Mouse (Mus musculus): Measurements from ENCODE around the gene Rab27a. TPM values are rescaled to one million over a fixed set of nuclear protein-coding genes. Genes with fewer than 3 reads are reported as not detected.

The Rab27a gene
- total and polyA plus RNA-seq, 2 experiments from 2014 or later, result 1.7 to 4.0 TPM

DNA sequence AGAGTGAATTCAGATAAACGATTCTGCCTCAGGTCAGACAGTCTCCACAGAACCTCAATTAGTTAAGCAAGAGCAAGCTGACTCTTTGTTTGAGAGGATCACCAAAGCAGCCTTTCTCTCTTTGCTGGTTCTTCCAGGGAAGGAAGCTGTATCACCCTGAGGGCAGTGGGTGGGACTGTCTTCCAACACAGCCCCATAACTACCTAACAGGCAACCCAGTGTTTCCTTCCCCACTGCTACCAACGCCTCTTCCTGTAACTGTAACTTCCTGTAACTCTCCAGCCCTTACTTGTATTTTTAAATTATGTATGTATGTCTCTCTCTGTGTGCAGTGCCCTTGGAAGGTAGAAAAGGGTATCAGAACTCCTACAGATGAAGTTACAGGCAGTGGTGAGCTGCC, 82.8 kb downstream of the Rab27a start:
- TF ChIP-seq EP300 (IDR thresholded peaks at IDR 0.05; ENCODE audit: low read depth) (no peak), CTCF (IDR thresholded peaks at IDR 0.05; ENCODE audit: low read depth) (no peak)
- DNase-seq (ENCODE audit: low spot score), result no peak
- Histone ChIP-seq H3K9ac (replicated peaks; ENCODE audit: low read depth, low read length) (no peak overlapping the region), H3K9me3 (replicated peaks; ENCODE audit: control insufficient read depth, low read length) (no peaks in the 10 kb centered on the region), H3K27ac (ENCODE audit: low read depth) (no peak overlapping the region), H3K36me3 (replicated peaks; ENCODE audit: control insufficient read depth, insufficient read depth, low read length) (peaks cover 60% of the 10 kb centered on the region), H3K4me3 (ENCODE audit: low read depth, low read length) (no peak overlapping the region), H3K4me2 (ENCODE audit: low read depth, low read length) (no peak overlapping the region), H3K27me3 (ENCODE audit: control insufficient read depth, insufficient read depth, low read length) (no peaks in the 10 kb centered on the region), H3K4me1 (ENCODE audit: control insufficient read depth, insufficient read depth) (no peaks in the 10 kb centered on the region)
- ATAC-seq (ENCODE audit: insufficient read depth, low read depth), result no peak
- WGBS, result 70% methylated on average over 2 of the region's 2 CpGs

DNA sequence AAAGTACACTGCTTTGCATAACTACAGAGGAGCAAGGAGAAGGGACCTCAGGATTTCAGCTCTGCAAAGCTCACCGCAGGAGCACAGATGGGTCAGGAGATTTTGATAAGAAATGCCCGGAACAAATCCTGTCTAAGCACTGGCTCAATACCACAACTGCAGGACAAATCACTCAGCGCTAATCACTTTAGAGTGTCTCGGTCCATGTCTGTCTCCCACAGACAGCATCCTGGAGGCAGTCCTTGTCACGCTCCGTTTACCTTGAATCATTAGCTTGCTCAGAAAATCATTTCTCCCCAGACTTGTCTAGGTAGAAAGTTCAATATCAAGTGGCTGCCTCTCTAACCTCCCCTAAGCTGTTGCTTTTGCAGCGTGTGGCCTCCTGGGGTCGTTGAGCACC, 85.2 kb downstream of the Rab27a start:
- no peak overlapping the region for H3K27ac ChIP-seq (ENCODE audit: low read depth)
- WGBS, result 78% methylated on average over 8 of the region's 8 CpGs
- DNase-seq (ENCODE audit: low spot score) (no peak), ATAC-seq (ENCODE audit: insufficient read depth, low read depth) (no peak)
- H3K4me3 ChIP-seq (ENCODE audit: low read depth, low read length), result no peak overlapping the region
- H3K4me1 ChIP-seq (ENCODE audit: control insufficient read depth, insufficient read depth), result no peaks in the 10 kb centered on the region
- no peak overlapping the region for H3K9ac ChIP-seq (replicated peaks; ENCODE audit: low read depth, low read length)
- no peak for TF ChIP-seq CTCF (IDR thresholded peaks at IDR 0.05; ENCODE audit: low read depth)
- no peak for TF ChIP-seq EP300 (IDR thresholded peaks at IDR 0.05; ENCODE audit: low read depth)
- H3K4me2 ChIP-seq (ENCODE audit: low read depth, low read length), result no peak overlapping the region
- peaks cover 43% of the 10 kb centered on the region for H3K36me3 ChIP-seq (replicated peaks; ENCODE audit: control insufficient read depth, insufficient read depth, low read length)
- H3K27me3 ChIP-seq (ENCODE audit: control insufficient read depth, insufficient read depth, low read length), result no peaks in the 10 kb centered on the region
- no peaks in the 10 kb centered on the region for H3K9me3 ChIP-seq (replicated peaks; ENCODE audit: control insufficient read depth, low read length)

DNA sequence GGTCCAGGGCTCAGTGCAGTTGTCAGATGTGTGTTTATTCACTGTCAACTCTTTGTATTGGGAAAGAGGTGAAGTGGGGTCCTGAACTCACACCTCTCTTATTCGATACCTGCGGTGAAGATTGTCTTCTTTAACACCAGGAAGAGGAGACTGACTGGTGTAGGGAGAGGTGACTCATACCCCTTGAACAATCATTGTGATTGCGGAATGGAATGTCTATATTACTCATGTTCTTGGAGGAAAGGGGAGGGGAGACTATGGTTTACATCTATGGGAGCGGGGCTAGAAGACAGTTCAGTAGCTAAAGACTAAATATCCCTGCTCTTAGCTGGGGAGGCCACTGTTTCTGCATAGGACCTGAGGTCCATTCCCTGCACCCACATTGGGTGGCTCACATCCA, 85.9 kb downstream of the Rab27a start:
- ATAC-seq (ENCODE audit: insufficient read depth, low read depth) (no peak), DNase-seq (ENCODE audit: low spot score) (no peak)
- Histone ChIP-seq H3K27me3 (ENCODE audit: control insufficient read depth, insufficient read depth, low read length) (no peaks in the 10 kb centered on the region), H3K36me3 (replicated peaks; ENCODE audit: control insufficient read depth, insufficient read depth, low read length) (peaks cover 37% of the 10 kb centered on the region), H3K4me2 (ENCODE audit: low read depth, low read length) (no peak overlapping the region), H3K27ac (ENCODE audit: low read depth) (no peak overlapping the region), H3K4me3 (ENCODE audit: low read depth, low read length) (no peak overlapping the region), H3K9me3 (replicated peaks; ENCODE audit: control insufficient read depth, low read length) (no peaks in the 10 kb centered on the region), H3K9ac (replicated peaks; ENCODE audit: low read depth, low read length) (no peak overlapping the region), H3K4me1 (ENCODE audit: control insufficient read depth, insufficient read depth) (no peaks in the 10 kb centered on the region)
- WGBS, result 84% methylated on average over 4 of the region's 4 CpGs
- no peak for TF ChIP-seq EP300 (IDR thresholded peaks at IDR 0.05; ENCODE audit: low read depth)
- TF ChIP-seq CTCF (IDR thresholded peaks at IDR 0.05; ENCODE audit: low read depth), result no peak

DNA sequence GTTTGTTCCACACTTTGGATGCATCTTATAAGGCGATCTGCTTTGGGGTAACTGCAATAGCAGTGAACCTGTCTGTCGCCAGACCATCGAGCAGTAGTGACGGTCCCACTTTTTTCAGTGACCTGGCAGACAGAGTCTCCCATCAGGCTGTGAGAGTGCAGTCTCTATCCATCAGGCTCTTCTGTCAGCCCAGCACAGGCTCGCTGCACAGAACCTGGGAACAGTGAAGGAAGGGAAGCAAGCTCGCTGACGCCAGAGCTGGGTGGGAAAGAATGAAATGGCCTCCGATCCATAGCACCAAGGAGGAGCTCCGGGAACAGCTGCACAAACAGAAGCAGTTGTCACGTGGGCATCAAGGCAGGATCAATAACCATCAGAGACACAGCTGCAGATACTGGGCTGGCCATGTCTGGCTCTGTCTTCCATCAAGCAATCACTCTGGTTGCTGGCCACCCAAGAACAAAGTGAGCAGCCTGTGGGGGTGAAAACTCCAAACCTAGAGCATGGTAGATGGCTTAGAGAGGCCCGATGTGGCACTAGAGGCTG, 92.8 kb downstream of the Rab27a start:
- 62% methylated on average over 11 of the region's 11 CpGs for WGBS
- Histone ChIP-seq H3K27ac (ENCODE audit: low read depth) (no peak overlapping the region), H3K36me3 (replicated peaks; ENCODE audit: control insufficient read depth, insufficient read depth, low read length) (no peaks in the 10 kb centered on the region), H3K4me3 (ENCODE audit: low read depth, low read length) (no peak overlapping the region), H3K27me3 (ENCODE audit: control insufficient read depth, insufficient read depth, low read length) (no peaks in the 10 kb centered on the region), H3K9ac (replicated peaks; ENCODE audit: low read depth, low read length) (no peak overlapping the region), H3K4me1 (ENCODE audit: control insufficient read depth, insufficient read depth) (no peaks in the 10 kb centered on the region), H3K9me3 (replicated peaks; ENCODE audit: control insufficient read depth, low read length) (no peaks in the 10 kb centered on the region), H3K4me2 (ENCODE audit: low read depth, low read length) (no peak overlapping the region)
- DNase-seq (ENCODE audit: low spot score) (no peak), ATAC-seq (ENCODE audit: insufficient read depth, low read depth) (no peak)
- TF ChIP-seq CTCF (IDR thresholded peaks at IDR 0.05; ENCODE audit: low read depth), result no peak
- TF ChIP-seq EP300 (IDR thresholded peaks at IDR 0.05; ENCODE audit: low read depth), result no peak

Small RNAs within 50 kb of the gene (microRNA-seq; reads per million reads assigned to microRNA genes)
- not detected for gene Gm27353

Other genes starting within 250 kb of the Rab27a start
- 0.04 and 0.73 TPM in 2 replicates for gene Prtg, start 238.0 kb upstream of the Rab27a start, total RNA-seq (2014; rRNA removed; ENCODE audit: low replicate concordance)
- gene Prtg, start 238.0 kb upstream of the Rab27a start, polyA plus RNA-seq (2015; fragmentation: Nextera tagmentation; extraction: Ambion mirVana), result 0.15 and 0.31 TPM in 2 replicates
- 1.9 and 2.2 TPM in 2 replicates for gene Pygo1, start 119.2 kb upstream of the Rab27a start, total RNA-seq (2014; rRNA removed; ENCODE audit: low replicate concordance)
- 1.5 and 1.6 TPM in 2 replicates for gene Pygo1, start 119.2 kb upstream of the Rab27a start, polyA plus RNA-seq (2015; fragmentation: Nextera tagmentation; extraction: Ambion mirVana)
- gene Dyx1c1, start 86.1 kb upstream of the Rab27a start, total RNA-seq (2014; rRNA removed; ENCODE audit: low replicate concordance), result not detected in 2 replicates
- 0.47 and 0.51 TPM in 2 replicates for gene Dyx1c1, start 86.1 kb upstream of the Rab27a start, polyA plus RNA-seq (2015; fragmentation: Nextera tagmentation; extraction: Ambion mirVana)
- not detected in 2 replicates for gene Gm44503, start 86.0 kb upstream of the Rab27a start, total RNA-seq (2014; rRNA removed; ENCODE audit: low replicate concordance)
- gene Gm44503, start 86.0 kb upstream of the Rab27a start, polyA plus RNA-seq (2015; fragmentation: Nextera tagmentation; extraction: Ambion mirVana), result not detected in 2 replicates
- 0.85 and 28.0 TPM in 2 replicates for gene Ccpg1os, start 59.5 kb upstream of the Rab27a start, total RNA-seq (2014; rRNA removed; ENCODE audit: low replicate concordance)
- gene Ccpg1os, start 59.5 kb upstream of the Rab27a start, polyA plus RNA-seq (2015; fragmentation: Nextera tagmentation; extraction: Ambion mirVana), result 15.8 and 19.0 TPM in 2 replicates
- gene Ccpg1, start 59.4 kb upstream of the Rab27a start, total RNA-seq (2014; rRNA removed; ENCODE audit: low replicate concordance), result 8.3 and 11.3 TPM in 2 replicates
- gene Ccpg1, start 59.4 kb upstream of the Rab27a start, polyA plus RNA-seq (2015; fragmentation: Nextera tagmentation; extraction: Ambion mirVana), result 27.2 and 27.3 TPM in 2 replicates
- gene Pigb, start 4.5 kb upstream of the Rab27a start, total RNA-seq (2014; rRNA removed; ENCODE audit: low replicate concordance), result 3.0 and 8.8 TPM in 2 replicates
- 1.9 and 2.5 TPM in 2 replicates for gene Pigb, start 4.5 kb upstream of the Rab27a start, polyA plus RNA-seq (2015; fragmentation: Nextera tagmentation; extraction: Ambion mirVana)
- not detected in 2 replicates for gene Khdc3, start 57.0 kb downstream of the Rab27a start, total RNA-seq (2014; rRNA removed; ENCODE audit: low replicate concordance)
- gene Khdc3, start 57.0 kb downstream of the Rab27a start, polyA plus RNA-seq (2015; fragmentation: Nextera tagmentation; extraction: Ambion mirVana), result not detected in 2 replicates
- gene Gm20509, start 57.6 kb downstream of the Rab27a start, total RNA-seq (2014; rRNA removed; ENCODE audit: low replicate concordance), result not detected in 2 replicates
- not detected in 2 replicates for gene Gm20509, start 57.6 kb downstream of the Rab27a start, polyA plus RNA-seq (2015; fragmentation: Nextera tagmentation; extraction: Ambion mirVana)
- gene Rsl24d1, start 68.6 kb downstream of the Rab27a start, total RNA-seq (2014; rRNA removed; ENCODE audit: low replicate concordance), result 51.6 and 65.0 TPM in 2 replicates
- gene Rsl24d1, start 68.6 kb downstream of the Rab27a start, polyA plus RNA-seq (2015; fragmentation: Nextera tagmentation; extraction: Ambion mirVana), result 70.4 and 71.4 TPM in 2 replicates

All from heart, postnatal 0 days (tissue).